Mouse (Mus musculus): ENCODE measurements around the gene Morf4l1.

Morf4l1 gene

GRCm38 (mm10) chr9:90114567-90115307 is at the start of gene Morf4l1:
Gene Morf4l1, minus strand, starts transcription at chr9:90114774.
- CTCF ChIA-PET = interaction anchor here (0.7 to 2.7 kb wide), 14 partner anchors 7 to 410 kb away, joined by 3 to 21 read pairs (median 4); partner anchors contain the start of gene Tmed3 (in 1 of the 4)

GRCm38 (mm10) chr9:90163749-90164095 is 49.1 kb upstream of the Morf4l1 start:
- ChIA-PET POLR2A (interaction anchor here in 3 of 4 experiments (0.6 to 1.7 kb wide), 8 partner anchors 9 to 255 kb away, joined by 3 to 8 read pairs (median 4); partner anchors contain the start of gene Morf4l1 (in 2 of the 3)), CTCF (interaction anchor here in 1 of 4 experiments (0.9 kb wide), 1 partner anchor 190 kb away, joined by 5 read pairs; no protein-coding TSS in a partner anchor)

More at GRCm38 (mm10) chr9:90114567-90115307, at the start of gene Morf4l1:
- POLR2A ChIA-PET = interaction anchor here (0.6 to 8.3 kb wide), 63 partner anchors 7 to 1632 kb away, joined by 3 to 252 read pairs (median 6); partner anchors contain the start of genes Adamts7 (in 2 of the 4), Ctsh (in 1 of the 4) and Tbc1d2b (in 1 of the 4)

- CTCF ChIA-PET = interaction anchor here in 2 of 4 experiments (0.6 to 0.9 kb wide), 4 partner anchors 19 to 340 kb away, joined by 4 to 6 read pairs (median 5); no protein-coding TSS in a partner anchor
- POLR2A ChIA-PET = interaction anchor here (0.6 to 1.7 kb wide), 10 partner anchors 9 to 254 kb away, joined by 3 to 8 read pairs (median 3); partner anchors contain the start of gene Morf4l1 (in 2 of the 4)
Observed at GRCm38 (mm10) chr9:90162926-90163748, 48.6 kb upstream of the Morf4l1 start, which contains the start of gene Adamts7. Gene Adamts7, plus strand, starts transcription at chr9:90163069.

GRCm38 (mm10) chr9:90162243-90162925 is 47.8 kb upstream of the Morf4l1 start:
- POLR2A ChIA-PET = interaction anchor here in 3 of 4 experiments (0.6 to 1.7 kb wide), 6 partner anchors 10 to 120 kb away, joined by 3 to 10 read pairs (median 4); partner anchors contain the start of gene Morf4l1 (in 1 of the 3)
- CTCF ChIA-PET = interaction anchor here in 2 of 4 experiments (0.6 to 1.9 kb wide), 3 partner anchors 28 to 341 kb away, joined by 5 to 7 read pairs (median 6); no protein-coding TSS in a partner anchor

GRCm38 (mm10) chr9:90146869-90147268 is 32.3 kb upstream of the Morf4l1 start:
- POLR2A ChIA-PET = no interaction called here
- CTCF ChIA-PET = interaction anchor here in 3 of 4 experiments (0.6 to 4.1 kb wide), 3 partner anchors 8 to 12 kb away, joined by 3 to 14 read pairs (median 3); no protein-coding TSS in a partner anchor

GRCm38 (mm10) chr9:90145788-90146187 is 31.2 kb upstream of the Morf4l1 start:
- POLR2A ChIA-PET = interaction anchor here in 1 of 4 experiments (2.0 kb wide), 1 partner anchor 31 kb away, joined by 5 read pairs; the partner anchor contains the start of gene Morf4l1
- CTCF ChIA-PET = interaction anchor here in 2 of 4 experiments (0.8 to 4.1 kb wide), 2 partner anchors 10 to 11 kb away, joined by 3 to 14 read pairs; no protein-coding TSS in a partner anchor

GRCm38 (mm10) chr9:90136678-90136965 is 22.0 kb upstream of the Morf4l1 start:
- CTCF ChIA-PET = interaction anchor here (0.7 to 3.1 kb wide), 8 partner anchors 8 to 257 kb away, joined by 3 to 44 read pairs (median 6); partner anchors contain the start of gene Morf4l1 (in 1 of the 4)
- POLR2A ChIA-PET = interaction anchor here in 3 of 4 experiments (0.7 to 4.9 kb wide), 8 partner anchors 10 to 165 kb away, joined by 3 to 55 read pairs (median 9); partner anchors contain the start of gene Morf4l1 (in 2 of the 3)

- ChIA-PET CTCF (interaction anchor here (0.5 to 3.1 kb wide), 15 partner anchors 9 to 1618 kb away, joined by 3 to 44 read pairs (median 5); partner anchors contain the start of gene Morf4l1 (in 1 of the 4)), POLR2A (interaction anchor here in 3 of 4 experiments (0.6 to 4.9 kb wide), 13 partner anchors 10 to 235 kb away, joined by 3 to 55 read pairs (median 3); partner anchors contain the start of gene Morf4l1 (in 3 of the 3))
Observed at GRCm38 (mm10) chr9:90135963-90136677, 21.5 kb upstream of the Morf4l1 start.

GRCm38 (mm10) chr9:90135466-90135865 is 20.9 kb upstream of the Morf4l1 start:
- POLR2A ChIA-PET = interaction anchor here in 3 of 4 experiments (0.6 to 4.9 kb wide), 13 partner anchors 9 to 234 kb away, joined by 3 to 55 read pairs (median 3); partner anchors contain the start of gene Morf4l1 (in 3 of the 3)
- CTCF ChIA-PET = interaction anchor here (0.5 to 3.1 kb wide), 23 partner anchors 9 to 1617 kb away, joined by 3 to 44 read pairs (median 4); partner anchors contain the start of gene Morf4l1 (in 1 of the 4)

- POLR2A ChIA-PET = interaction anchor here in 3 of 4 experiments (0.6 to 4.9 kb wide), 11 partner anchors 7 to 302 kb away, joined by 3 to 55 read pairs (median 4); partner anchors contain the start of genes Morf4l1 (in 2 of the 3) and Adamts7 (in 1 of the 3)
- CTCF ChIA-PET = interaction anchor here in 3 of 4 experiments (0.6 to 3.1 kb wide), 7 partner anchors 8 to 160 kb away, joined by 3 to 44 read pairs (median 5); partner anchors contain the start of gene Morf4l1 (in 1 of the 3)
Observed at GRCm38 (mm10) chr9:90133562-90134355, 19.2 kb upstream of the Morf4l1 start.

GRCm38 (mm10) chr9:90128636-90129201 is 14.1 kb upstream of the Morf4l1 start:
- POLR2A ChIA-PET = interaction anchor here in 2 of 4 experiments (0.7 to 9.4 kb wide), 2 partner anchors 13 to 286 kb away, joined by 3 to 252 read pairs; partner anchors contain the start of gene Morf4l1 (in 1 of the 2)
- CTCF ChIA-PET = interaction anchor here in 1 of 4 experiments (0.7 kb wide), 1 partner anchor 14 kb away, joined by 3 read pairs; the partner anchor contains the start of gene Morf4l1

GRCm38 (mm10) chr9:90127146-90127545 is 12.6 kb upstream of the Morf4l1 start:
- POLR2A ChIA-PET = interaction anchor here (0.6 to 9.4 kb wide), 27 partner anchors 7 to 1623 kb away, joined by 3 to 252 read pairs (median 5); partner anchors contain the start of gene Morf4l1 (in 3 of the 4)
- CTCF ChIA-PET = interaction anchor here (0.6 to 3.8 kb wide), 28 partner anchors 8 to 320 kb away, joined by 3 to 44 read pairs (median 3); partner anchors contain the start of genes Morf4l1 (in 3 of the 4) and Tbc1d2b (in 1 of the 4)

GRCm38 (mm10) chr9:90126260-90127010 is 11.9 kb upstream of the Morf4l1 start:
- ChIA-PET CTCF (interaction anchor here (0.6 to 3.8 kb wide), 33 partner anchors 9 to 1127 kb away, joined by 3 to 44 read pairs (median 3); partner anchors contain the start of genes Morf4l1 (in 3 of the 4) and Tbc1d2b (in 1 of the 4)), POLR2A (interaction anchor here (0.7 to 9.4 kb wide), 29 partner anchors 8 to 1622 kb away, joined by 3 to 252 read pairs (median 6); partner anchors contain the start of gene Morf4l1 (in 3 of the 4))

All from embryonic stem cell, embryonic (primary cell).